Mouse (Mus musculus): ENCODE results near the gene Kcnn4.

Gene Kcnn4

DNA sequence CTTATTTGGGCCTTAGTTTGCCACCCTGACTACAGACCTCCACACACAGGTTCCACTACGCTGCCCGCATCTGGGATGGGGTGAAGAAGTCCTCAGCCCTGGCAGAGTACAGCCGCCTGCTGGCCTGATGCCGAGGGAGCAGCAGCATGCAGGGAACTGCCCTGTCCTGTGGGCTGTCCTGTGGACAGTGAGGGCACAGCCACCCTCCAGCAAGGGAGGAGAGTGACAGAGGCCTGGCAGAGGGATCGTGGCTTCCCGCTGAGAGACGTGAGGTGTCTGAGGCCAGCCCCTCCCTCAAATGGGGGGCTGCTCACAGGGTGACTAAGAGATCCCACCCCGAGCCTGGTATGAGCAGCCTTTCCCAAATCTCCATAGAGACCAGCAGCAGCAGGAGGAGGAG is 52.2 kb downstream of the Kcnn4 start:
- no peak for DNase-seq (ENCODE audit: inconsistent age in 2 of 2, low spot score in 1 of 2)

- no peak for DNase-seq (ENCODE audit: inconsistent age in 2 of 2, low spot score in 1 of 2)
Measured at GRCm38 (mm10) chr7:24423107-24423763, 53.2 kb downstream of the Kcnn4 start.

- no peak for DNase-seq (ENCODE audit: inconsistent age in 2 of 2, low spot score in 1 of 2)
Measured at GRCm38 (mm10) chr7:24423956-24424732, 54.1 kb downstream of the Kcnn4 start.

- no peak for DNase-seq (ENCODE audit: inconsistent age in 2 of 2, low spot score in 1 of 2)
Measured at GRCm38 (mm10) chr7:24425919-24426318, 55.9 kb downstream of the Kcnn4 start.

DNA sequence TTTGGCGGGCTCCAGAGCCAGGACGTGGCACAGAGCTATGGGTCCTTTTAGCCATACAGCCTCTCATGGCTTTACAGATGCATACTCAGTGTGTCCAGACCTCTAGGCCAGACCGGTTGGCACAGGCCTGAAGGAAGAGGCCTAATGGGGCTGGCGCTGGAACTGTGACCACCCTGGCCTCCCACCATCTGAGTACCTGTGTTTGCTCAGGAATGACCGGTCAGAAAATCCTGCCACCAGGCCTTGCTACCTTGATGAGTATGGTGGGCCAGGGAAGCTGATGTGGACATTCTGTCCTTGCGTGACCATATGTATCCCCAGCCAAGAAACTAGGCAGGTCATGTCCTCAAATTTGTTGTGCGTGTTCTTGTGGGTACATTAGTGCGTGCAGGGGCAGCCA is 57.1 kb downstream of the Kcnn4 start:
- DNase-seq (ENCODE audit: inconsistent age in 2 of 2, low spot score in 1 of 2) = no peak

DNA sequence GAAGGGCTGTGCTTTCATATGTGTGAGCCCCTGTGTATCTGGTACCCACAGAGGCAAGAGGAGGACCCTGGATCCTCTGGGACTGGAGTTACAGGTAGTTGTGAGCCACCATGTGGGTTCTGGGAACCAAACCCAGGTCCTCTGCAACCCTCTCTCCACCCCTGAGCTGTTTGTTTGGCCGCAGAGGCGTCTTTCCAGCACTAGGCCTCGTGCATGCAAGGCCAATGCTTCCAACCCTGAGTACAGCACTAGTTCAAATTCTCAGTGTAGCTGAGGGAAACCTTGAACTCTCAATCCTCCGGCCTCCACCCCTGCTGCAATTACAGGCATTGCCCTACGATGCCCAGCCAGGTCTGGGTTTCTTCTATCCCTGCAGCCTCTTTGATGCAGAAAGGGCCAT is 58.7 kb downstream of the Kcnn4 start:
- no peak for DNase-seq (ENCODE audit: inconsistent age in 2 of 2, low spot score in 1 of 2)

DNA sequence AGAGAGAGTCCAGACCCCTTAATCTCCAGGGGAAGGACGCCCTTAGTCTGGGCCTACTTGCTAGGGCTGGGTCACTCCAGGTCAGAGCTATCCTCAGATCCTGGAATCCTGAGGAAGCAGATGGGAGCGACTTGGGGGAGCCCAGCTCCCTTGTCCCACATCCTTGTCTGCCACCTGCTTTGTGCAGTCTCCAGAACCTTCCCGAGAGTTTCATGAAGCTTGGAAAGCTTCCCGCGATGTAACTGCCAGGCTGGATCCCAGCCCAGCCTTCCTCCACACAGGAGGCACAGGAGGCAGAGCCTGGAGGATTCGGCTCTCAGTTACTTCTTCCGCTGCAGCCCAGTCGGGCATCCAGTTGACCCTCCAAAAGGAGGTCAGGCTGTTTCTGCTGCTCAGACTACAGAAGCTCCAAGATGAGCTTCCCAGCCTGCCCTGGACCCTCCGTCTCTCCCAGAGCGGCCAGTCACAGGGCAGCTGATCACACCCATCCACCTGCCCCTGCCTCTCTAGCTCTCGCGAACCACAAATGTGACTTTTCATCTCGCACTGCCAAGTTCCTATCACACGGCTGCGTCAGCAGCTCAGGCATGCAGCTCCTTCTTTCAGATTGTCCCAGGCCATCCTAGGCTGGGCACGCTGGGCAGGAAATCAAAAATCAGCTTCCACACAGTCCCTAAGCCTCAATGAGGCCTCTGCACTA is 59.5 kb downstream of the Kcnn4 start:
- DNase-seq (ENCODE audit: inconsistent age in 2 of 2, low spot score in 1 of 2) = no peak

- DNase-seq (ENCODE audit: inconsistent age in 2 of 2, low spot score in 1 of 2) = no peak
Measured at GRCm38 (mm10) chr7:24430551-24431345, 60.7 kb downstream of the Kcnn4 start.

DNA sequence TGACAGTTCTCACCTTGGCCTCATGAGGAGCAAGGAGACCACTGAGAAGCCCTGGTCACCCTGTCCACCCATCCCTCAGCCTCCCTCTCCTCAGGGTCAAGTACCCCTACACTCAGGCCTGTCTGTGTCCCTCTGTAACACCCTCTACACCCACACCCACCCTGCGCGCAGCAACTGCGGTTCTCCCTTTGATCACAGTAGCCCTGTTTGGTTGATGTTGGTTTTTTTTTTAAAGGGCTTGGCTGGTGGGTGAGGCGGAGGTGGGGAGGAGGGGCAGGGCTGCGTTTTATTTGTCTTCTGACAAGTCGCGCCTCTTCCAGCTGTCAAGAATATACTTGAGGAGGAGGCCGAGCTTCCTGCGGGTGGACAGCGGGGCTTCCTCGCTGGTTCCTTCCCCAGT is 61.6 kb downstream of the Kcnn4 start:
- no peak for DNase-seq (ENCODE audit: inconsistent age in 2 of 2, low spot score in 1 of 2)

DNA sequence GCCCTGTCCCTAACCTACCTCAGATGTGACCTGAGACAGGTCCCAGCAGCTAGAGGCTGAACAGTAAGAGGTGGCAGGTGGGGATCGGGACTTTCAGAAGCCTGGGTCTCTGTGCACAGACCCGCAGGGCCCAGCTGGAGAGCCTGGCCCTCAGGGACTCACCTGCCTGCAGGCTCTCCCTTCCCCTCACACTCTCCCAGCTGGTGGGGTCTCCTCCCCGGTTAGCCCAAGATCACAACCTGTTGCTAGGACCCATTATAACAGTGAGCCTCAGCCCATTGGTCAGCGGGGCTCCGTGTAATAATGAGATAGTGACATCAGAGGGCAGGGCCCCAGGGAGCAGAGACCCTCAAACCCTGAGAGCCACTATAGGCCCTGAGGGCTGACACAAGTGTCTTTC is 65.2 kb downstream of the Kcnn4 start:
- DNase-seq (ENCODE audit: inconsistent age in 2 of 2, low spot score in 1 of 2) = no peak

Measured in adrenal gland, adult (tissue).